Mouse (Mus musculus) lung, adult 2 months (tissue): Measurements from ENCODE around the gene Nfkbil1.

Experiments
- CTCF ChIP-seq: fragments of 200-500 bp; IDR thresholded peaks from 2 replicates; pipeline ENCODE4 v1.5.1; 2011; ENCODE audit warnings: mild to moderate bottlenecking, low read length, control low read depth; ENCODE audit not compliant: insufficient read depth
- POLR2A ChIP-seq: fragments of 200-500 bp; IDR thresholded peaks from 2 replicates; pipeline ENCODE4 v1.6.1; 2011; ENCODE audit warnings: low read depth, mild to moderate bottlenecking, control low read depth, low read length, borderline replicate concordance; ENCODE audit errors: extremely low read depth

DNA sequence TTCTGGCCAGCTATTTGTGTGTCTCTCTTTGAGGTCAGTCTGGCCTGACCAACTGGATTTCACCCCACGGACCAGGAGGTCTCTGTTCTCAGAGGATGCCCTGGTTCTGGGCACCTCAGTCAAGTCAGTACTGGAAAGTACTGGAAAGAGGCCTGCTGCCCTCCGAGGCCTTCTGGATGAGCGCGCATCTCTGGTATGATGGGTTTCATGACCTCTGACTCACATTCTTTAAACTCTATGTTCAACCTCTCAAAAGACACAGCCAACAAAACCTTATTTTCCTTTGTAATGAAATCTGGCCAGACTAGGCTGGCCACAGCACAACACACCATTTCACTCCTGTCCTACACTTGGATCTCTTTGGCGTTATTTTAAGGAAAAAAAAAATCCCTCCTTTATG is 10.1 kb downstream of the Nfkbil1 start:
- TF ChIP-seq CTCF (no peak), POLR2A (no peak)
